Mouse (Mus musculus): ENCODE data around the gene Chd9. TPM values are rescaled to one million over a fixed set of nuclear protein-coding genes. Genes with fewer than 3 reads are reported as not detected.

Chd9 gene
- total RNA-seq, 1 experiment from 2014 or later = 82.6 TPM

DNA sequence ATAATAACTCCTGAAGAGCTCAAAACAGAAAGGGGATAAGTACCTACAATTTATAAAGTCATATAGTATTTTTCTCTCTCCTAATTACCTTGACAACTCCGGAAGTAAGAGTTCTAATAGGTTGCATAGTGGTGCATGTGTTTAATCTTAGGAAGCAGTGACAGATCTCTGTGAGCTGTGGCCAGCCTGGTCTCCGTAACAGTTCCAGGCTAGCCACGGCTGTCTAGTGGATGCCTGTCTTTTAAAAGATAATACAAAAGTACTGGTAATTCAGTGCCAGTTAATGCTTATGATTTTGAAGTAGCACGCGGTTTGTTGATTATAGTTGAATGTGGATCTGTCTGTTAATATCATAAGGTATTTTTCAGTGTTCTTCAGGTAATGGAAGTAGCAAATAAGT, 151.1 kb downstream of the Chd9 start:
- no peak for ATAC-seq (replicated peaks in 1 of 2; ENCODE audit: insufficient read depth in 1 of 2, low FRiP score in 2 of 2, low TSS enrichment in 1 of 2, low read depth in 1 of 2, poor library complexity in 2 of 2, severe bottlenecking in 2 of 2)

DNA sequence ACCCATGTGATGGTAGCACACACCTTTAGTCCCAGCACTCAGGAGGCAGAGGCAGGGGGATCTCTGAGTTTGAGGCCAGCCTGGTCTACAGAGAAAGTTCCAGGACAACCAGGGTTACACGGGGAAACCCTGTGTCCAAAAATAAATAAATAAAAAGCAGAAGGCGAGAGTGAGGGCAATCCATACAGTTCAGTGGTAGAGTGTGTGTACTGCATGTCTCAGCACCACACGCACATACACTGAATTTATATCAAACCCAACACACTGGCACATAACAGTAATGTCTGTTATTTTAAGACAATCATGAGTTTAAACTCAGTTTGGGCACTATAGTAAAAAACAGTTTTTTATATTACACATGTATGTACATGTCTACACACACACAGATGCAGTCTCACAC, 153.9 kb downstream of the Chd9 start:
- ATAC-seq (replicated peaks in 1 of 2; ENCODE audit: insufficient read depth in 1 of 2, low FRiP score in 2 of 2, low TSS enrichment in 1 of 2, low read depth in 1 of 2, poor library complexity in 2 of 2, severe bottlenecking in 2 of 2) = 0 out of 4 replicates have a peak, but pooled peaks of 1 of the 2 experiments have one; percentile 45

DNA sequence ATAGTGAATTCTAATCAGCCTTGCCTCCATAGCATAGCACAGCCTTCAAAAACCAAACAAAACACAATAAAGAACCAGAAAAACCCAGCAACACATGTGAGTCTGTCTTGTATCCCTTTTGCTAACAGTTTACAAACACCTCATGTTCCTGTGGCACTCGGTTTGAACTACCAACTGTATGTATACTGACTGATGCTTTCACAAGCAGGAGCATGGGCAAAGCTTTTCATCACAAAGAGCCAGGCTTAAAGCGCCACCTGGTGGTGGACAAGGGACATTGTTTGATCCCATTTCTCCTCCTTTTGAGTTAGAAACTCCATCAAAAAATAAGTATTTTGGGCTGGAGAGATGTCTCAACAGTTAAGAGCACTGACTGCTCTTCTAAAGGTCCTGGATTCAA, 191.6 kb downstream of the Chd9 start:
- ATAC-seq (replicated peaks in 1 of 2; ENCODE audit: insufficient read depth in 1 of 2, low FRiP score in 2 of 2, low TSS enrichment in 1 of 2, low read depth in 1 of 2, poor library complexity in 2 of 2, severe bottlenecking in 2 of 2) = peak; percentile 27 to 81; a peak in 3 of 4 replicates

DNA sequence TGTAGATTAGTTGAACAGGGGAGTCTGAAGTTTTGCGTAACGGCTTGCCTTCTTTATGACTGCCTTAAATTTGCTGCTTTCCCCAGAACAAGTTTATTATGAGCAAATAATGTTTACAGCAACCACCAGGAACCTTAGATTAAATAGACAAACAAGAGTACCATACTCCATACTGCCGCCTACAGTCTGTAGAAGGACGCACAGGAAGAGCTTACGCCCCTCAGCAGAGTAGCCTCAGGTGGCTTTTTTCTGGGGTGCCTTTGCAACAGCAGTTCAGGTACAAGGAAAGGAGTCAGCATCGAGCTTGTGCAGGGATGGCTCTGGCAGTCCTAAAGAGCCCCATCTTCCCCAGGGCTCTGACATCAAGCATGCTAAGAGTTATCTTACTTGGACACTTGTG, 206.3 kb downstream of the Chd9 start:
- 0 out of 4 replicates have a peak, but pooled peaks of 1 of the 2 experiments have one; percentile 51 for ATAC-seq (replicated peaks in 1 of 2; ENCODE audit: insufficient read depth in 1 of 2, low FRiP score in 2 of 2, low TSS enrichment in 1 of 2, low read depth in 1 of 2, poor library complexity in 2 of 2, severe bottlenecking in 2 of 2)

DNA sequence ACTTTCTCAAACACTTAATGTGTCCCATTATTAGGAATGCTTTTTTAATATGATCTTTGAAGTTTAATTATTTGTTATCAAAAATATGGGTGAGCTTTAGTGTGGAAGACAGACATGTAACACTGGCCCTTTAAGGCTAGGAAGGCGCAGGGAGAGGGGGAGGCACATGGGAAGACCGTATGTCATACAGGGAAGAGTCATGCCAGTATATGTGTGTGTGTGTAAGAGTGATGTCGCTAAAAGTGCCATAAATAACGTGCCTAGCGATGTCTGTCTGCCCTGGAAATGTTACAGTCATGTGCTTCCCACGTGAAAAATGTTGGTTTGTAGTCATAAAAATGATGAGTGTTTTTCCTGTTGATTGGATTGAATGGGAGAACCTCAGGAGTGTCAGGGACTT, 208.8 kb downstream of the Chd9 start:
- ATAC-seq (replicated peaks in 1 of 2; ENCODE audit: insufficient read depth in 1 of 2, low FRiP score in 2 of 2, low TSS enrichment in 1 of 2, low read depth in 1 of 2, poor library complexity in 2 of 2, severe bottlenecking in 2 of 2) = no peak

DNA sequence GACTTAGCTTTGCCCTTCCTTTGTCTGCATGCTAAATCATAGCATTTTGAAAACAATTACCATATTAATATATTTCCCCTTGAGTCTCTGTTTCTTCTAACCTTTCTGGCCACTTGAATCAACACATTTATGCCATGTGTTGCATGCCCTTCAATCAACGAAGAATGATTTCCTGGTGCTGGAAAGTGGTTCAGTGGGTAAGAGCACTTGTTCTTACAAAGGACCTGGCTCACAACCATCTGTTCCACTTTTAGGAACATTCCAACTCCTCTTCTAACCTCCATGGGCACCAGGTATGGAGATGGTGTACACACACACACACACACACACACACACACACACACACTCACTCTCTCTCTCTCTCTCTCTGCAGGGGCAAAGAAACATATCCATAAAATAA, 210.5 kb downstream of the Chd9 start:
- ATAC-seq (replicated peaks in 1 of 2; ENCODE audit: insufficient read depth in 1 of 2, low FRiP score in 2 of 2, low TSS enrichment in 1 of 2, low read depth in 1 of 2, poor library complexity in 2 of 2, severe bottlenecking in 2 of 2) = no peak

DNA sequence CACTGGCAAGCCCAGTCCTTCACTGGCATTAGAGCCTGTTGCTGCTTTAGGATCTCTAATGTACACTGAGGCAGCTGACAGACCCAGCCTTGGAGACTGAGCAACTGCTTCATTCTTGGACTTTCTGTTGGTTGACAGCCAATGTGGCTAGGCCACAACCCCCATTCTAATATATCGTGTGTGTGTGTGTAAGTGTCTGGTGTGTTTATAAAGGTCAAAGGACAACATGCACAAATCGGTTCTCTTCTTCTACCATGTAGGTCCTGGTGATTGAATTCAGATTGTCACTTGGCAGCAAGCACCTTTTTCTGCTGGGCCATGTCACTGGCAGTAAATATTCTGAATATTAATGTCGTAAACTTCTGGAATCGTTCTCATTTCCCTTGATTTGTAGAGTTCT, 218.2 kb downstream of the Chd9 start:
- ATAC-seq (replicated peaks in 1 of 2; ENCODE audit: insufficient read depth in 1 of 2, low FRiP score in 2 of 2, low TSS enrichment in 1 of 2, low read depth in 1 of 2, poor library complexity in 2 of 2, severe bottlenecking in 2 of 2) = no peak

DNA sequence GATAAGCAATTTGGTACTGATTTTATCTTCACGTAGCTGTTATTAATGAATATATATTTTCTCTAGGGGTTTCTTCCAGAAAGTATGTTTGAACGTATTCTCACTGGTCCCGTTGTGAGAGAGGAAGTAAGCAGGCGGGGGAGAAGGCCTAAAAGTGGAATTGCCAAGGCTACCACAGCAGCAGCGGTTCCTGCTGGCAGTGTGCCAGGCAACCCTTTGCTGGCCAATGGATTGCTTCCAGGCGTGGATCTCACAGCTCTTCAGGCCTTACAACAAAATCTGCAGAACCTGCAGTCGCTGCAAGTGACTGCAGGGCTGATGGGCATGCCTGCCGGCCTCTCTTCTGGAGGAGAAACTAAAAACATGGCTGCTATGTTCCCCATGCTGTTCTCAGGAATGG, 222.9 kb downstream of the Chd9 start:
- ATAC-seq (replicated peaks in 1 of 2; ENCODE audit: insufficient read depth in 1 of 2, low FRiP score in 2 of 2, low TSS enrichment in 1 of 2, low read depth in 1 of 2, poor library complexity in 2 of 2, severe bottlenecking in 2 of 2) = peak; percentile 77 to 79

DNA sequence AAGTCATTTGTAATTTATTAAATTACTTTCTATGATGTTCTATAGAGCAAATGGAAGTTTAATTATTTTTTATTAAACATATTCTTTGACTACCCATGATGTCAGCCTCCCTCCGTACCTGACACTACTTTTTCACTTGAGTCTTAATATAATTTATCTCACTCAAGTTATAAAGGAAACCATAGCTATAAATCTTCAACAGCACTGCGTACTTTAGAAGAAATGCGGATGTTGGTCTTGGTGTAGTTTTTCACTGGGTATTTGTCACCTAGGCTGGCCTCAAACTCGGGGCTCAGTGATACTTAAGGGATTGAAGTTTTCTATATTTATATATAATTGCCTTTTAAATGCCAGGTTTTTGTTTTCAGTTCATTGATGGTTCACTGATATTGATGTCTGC, 226.3 kb downstream of the Chd9 start:
- ATAC-seq (replicated peaks in 1 of 2; ENCODE audit: insufficient read depth in 1 of 2, low FRiP score in 2 of 2, low TSS enrichment in 1 of 2, low read depth in 1 of 2, poor library complexity in 2 of 2, severe bottlenecking in 2 of 2) = peak; percentile 73 to 79

DNA sequence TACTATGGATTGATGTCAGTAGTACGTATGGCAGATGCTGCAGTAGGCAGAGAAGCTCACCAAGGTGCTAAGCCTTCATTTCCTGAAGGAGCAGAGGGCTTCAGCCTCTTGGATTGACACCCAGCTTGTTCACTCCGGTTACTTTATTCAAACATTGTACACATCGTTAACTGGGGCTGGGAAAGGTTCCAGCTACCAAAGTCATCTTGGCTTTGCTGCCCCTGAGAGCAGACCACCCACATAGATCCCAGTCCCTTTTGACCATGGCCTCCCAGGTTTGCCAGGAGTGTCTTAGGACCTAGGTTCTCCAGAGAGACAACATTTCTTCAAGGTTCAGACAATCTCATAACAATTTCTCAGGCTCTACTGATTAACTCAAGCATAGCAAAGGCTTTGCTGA, 228.7 kb downstream of the Chd9 start:
- ATAC-seq (replicated peaks in 1 of 2; ENCODE audit: insufficient read depth in 1 of 2, low FRiP score in 2 of 2, low TSS enrichment in 1 of 2, low read depth in 1 of 2, poor library complexity in 2 of 2, severe bottlenecking in 2 of 2) = no peak

DNA sequence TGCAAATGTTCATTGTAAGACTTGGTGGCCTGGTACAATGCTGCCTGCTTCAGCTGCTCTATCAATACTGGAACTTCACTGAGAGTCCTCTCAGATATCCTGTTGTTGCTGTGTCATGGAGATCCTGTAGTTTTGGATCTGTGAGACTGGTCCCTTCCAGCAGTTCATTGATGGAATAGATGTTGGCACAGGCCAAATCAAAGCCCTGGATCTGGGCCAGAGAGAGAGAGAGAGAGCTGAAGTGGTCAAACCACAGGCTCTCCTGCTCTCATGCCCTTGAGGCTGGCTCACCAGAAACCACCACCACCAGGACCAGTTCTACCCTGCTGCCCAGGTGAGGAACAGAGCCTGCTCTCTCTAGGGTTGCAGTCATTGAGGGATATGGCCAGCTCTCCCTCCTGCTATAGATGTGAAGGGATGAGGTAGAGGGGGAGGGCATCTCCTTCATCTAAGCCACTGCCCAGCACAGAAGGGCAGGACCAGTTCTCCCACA, 231.0 kb downstream of the Chd9 start:
- ATAC-seq (replicated peaks in 1 of 2; ENCODE audit: insufficient read depth in 1 of 2, low FRiP score in 2 of 2, low TSS enrichment in 1 of 2, low read depth in 1 of 2, poor library complexity in 2 of 2, severe bottlenecking in 2 of 2) = no peak

DNA sequence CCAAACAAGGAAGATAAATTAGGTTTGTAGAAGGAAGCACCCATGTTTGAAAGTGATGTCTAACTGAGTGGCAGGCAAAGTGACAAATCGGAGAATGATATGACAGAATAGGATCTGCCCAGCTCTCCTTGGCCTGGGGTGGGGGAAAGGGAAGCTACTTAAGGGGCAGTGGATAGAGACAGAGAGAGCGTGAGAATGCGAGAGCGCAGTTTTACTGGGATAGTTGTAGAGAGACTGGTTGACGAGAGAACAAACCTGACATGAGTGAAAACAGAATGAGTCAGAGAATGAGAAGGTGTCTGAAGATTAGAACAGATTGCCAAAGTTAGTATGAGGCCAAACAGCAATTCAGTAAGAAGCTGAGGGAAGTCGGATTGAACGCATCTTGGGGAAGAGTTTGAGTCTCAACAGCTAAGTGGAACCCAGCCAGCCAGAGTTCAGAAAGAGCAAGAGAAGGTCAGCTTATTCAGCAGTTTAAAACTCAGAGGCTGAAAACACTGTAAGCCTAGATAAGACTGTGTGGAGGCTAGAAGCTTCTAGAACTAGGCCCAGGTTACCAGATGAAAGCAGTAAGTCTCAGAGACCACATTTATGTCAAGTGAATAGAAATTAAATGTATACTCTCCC, 231.8 kb downstream of the Chd9 start:
- no peak for ATAC-seq (replicated peaks in 1 of 2; ENCODE audit: insufficient read depth in 1 of 2, low FRiP score in 2 of 2, low TSS enrichment in 1 of 2, low read depth in 1 of 2, poor library complexity in 2 of 2, severe bottlenecking in 2 of 2)

DNA sequence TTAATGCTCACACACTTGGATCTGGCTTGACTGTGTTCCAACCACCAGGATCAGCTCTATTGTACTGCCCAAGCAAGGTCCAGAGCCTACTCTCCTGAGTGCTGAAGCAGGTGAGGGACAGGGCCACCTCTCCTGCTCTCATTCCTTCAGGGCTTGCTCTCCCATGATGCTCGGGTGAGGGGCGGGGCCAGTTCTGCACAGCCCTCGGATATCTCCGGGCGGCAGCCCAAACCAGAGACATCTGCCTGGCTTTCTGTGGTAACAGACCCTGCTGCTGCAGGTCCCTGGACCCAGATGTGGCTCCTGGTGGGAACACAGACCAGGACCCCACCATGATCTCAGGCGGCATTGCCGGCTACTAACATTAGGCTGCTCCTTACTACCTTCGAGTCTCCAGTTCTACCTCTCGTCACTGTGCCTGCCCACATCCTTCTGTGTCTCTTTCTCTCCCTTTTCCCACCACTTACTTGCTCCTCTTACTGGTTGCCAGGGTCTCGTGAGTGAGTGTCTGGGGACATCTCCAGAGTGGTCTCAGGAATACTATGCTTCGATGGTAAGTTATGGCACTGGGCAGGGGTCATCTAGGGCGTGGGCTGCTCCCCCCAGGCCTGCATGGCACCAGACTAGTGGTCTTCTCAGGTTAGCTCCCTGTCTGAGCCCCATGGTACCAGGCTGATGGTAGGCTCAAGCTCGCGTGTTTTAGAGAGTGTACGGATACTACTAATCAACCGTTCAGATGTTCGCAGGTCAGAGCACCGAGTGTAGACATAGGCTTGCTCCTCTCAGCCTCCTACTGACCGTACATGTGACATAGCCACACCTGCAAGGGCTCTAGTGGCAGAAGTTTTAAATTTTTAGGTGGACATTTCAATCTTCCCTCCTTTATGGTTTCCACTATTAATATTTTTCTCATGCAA, 232.7 kb downstream of the Chd9 start:
- peak; percentile 23 to 38; a peak in 2 of 4 replicates for ATAC-seq (replicated peaks in 1 of 2; ENCODE audit: insufficient read depth in 1 of 2, low FRiP score in 2 of 2, low TSS enrichment in 1 of 2, low read depth in 1 of 2, poor library complexity in 2 of 2, severe bottlenecking in 2 of 2)

DNA sequence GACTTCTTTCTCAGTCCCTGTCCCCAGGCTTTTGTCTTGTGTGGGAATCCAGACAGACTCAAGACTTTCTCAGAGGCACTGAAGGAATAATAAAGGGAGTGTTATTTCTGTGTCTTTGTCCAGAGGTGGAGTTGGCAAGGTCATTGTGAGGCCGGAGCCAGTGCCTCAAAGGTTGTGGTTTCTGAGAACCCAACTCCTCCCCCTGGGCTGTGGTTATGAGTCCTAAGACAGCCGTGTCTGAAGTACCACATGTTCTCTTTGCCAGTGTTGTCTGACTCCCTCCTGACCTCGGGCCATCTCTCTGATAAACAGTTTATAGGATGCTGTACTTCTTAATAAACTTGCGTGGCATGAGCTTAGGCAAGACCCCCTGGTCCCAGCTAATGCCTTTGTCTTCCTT, 237.0 kb downstream of the Chd9 start:
- ATAC-seq (replicated peaks in 1 of 2; ENCODE audit: insufficient read depth in 1 of 2, low FRiP score in 2 of 2, low TSS enrichment in 1 of 2, low read depth in 1 of 2, poor library complexity in 2 of 2, severe bottlenecking in 2 of 2) = peak; percentile 60 to 65

DNA sequence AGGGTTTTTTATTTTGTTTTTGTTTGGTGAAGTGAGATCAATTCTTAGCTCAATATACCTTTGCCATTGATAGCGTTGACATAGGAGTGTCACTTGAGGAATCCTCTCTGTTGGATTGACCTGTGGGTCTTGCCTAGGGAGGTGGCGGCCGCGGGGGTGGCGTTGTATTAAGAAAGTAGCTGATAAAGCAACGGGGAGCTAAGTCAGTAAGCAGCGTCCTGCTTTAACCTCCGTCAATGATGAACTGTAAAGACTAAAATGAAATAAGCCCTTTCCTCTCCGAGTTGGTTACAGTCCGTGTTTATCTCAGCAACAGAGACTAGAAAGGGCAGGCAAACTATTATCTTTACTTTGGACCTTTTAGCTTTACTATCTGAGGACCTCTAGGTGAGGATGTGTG, 241.3 kb downstream of the Chd9 start:
- 0 out of 4 replicates have a peak, but pooled peaks of 1 of the 2 experiments have one; percentile 9 for ATAC-seq (replicated peaks in 1 of 2; ENCODE audit: insufficient read depth in 1 of 2, low FRiP score in 2 of 2, low TSS enrichment in 1 of 2, low read depth in 1 of 2, poor library complexity in 2 of 2, severe bottlenecking in 2 of 2)

DNA sequence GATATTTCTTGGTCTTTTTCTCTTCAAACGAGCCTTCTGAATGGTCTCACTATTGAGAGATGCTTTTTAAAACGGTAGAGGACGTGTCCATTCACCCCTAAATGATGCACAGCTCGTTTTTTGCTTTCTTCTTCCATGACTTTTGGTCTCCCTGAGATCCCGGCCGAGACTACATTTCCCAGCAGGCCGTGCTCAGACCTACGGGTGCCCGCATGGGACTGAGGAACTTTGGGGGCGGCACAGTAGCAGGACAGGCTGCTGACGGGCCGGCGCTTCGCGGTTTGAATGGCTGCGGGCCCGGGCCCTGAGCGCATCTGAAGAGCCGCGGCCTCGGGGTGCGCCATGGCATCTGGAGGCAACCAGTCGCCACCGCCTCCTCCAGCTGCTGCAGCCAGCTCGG, 241.7 kb downstream of the Chd9 start, which contains the start of gene Rbl2:
Gene Rbl2, plus strand, starts transcription at position 224 of the 400 bp plus-strand sequence.
- peak; percentile 88 to 94 for ATAC-seq (replicated peaks in 1 of 2; ENCODE audit: insufficient read depth in 1 of 2, low FRiP score in 2 of 2, low TSS enrichment in 1 of 2, low read depth in 1 of 2, poor library complexity in 2 of 2, severe bottlenecking in 2 of 2)

DNA sequence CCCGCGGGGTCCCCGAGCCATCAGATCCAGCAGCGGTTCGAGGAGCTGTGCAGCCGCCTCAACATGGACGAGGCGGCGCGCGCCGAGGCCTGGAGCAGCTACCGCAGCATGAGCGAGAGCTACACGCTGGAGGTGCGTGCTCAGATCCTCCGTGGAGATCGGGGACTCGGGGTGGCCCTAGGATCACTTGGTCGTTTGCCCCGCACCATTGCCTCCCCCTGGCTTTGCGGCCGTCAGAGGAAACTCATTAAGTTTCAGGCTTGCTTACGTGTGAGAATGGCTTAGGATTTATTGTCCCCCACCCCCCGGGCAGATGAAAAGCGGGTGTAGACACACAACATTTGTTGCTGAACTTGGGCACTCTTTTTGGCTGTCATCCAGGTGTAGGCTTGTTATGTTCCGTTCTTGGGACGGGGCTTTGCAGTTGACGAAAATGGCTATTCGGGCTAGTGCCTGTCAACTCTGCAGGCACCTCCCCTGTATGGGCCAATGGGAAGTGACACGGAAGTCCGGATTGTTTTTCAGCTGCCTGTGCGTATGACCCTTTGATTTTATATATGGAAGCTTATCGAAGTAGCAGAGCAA, 242.2 kb downstream of the Chd9 start:
- ATAC-seq (replicated peaks in 1 of 2; ENCODE audit: insufficient read depth in 1 of 2, low FRiP score in 2 of 2, low TSS enrichment in 1 of 2, low read depth in 1 of 2, poor library complexity in 2 of 2, severe bottlenecking in 2 of 2) = peak; percentile 90 to 91
